Mouse (Mus musculus) heart, postnatal 4 days (tissue): ENCODE measurements around the gene Adgrd1. TPM values are rescaled to one million over a fixed set of nuclear protein-coding genes. Genes with fewer than 3 reads are reported as not detected.

Source experiments
- total RNA-seq, 2 experiments: library from RNA; stranded (reverse); gene quantifications; 2 replicates each; pipeline ENCODE4 v1.2.3; 2021

Gene Adgrd1
- total RNA-seq, 2 experiments from 2014 or later = 6.2 to 6.5 TPM

Other genes with a start within 250 kb of the Adgrd1 start
- under 1 TPM; 0.05 to 0.25 TPM for gene Rimbp2, start 143.3 kb upstream of the Adgrd1 start, total RNA-seq
- 10 to 100 TPM; 20.4 to 21.6 TPM for gene Stx2, start 88.2 kb upstream of the Adgrd1 start, total RNA-seq
- gene Ran, start 76.7 kb upstream of the Adgrd1 start, total RNA-seq = 100 to 1,000 TPM; 192 to 200 TPM